ENCODE assay signal across 32 mouse cellular contexts in genomic region chr2:103102595-103102994, GRCm38 (mm10).
"Had no signal": no experiment of that assay in that cellular context is flagged by ENCODE, and none has a peak within 500 bp of the region (broad histone marks: within the 10 kb centered on the region; RNA-seq: fewer than 3 reads in every experiment).

No protein-coding gene starts in this region.

- H3K9me3 ChIP-seq: limb, embryonic 12.5 days; limb, embryonic 13.5 days; limb, embryonic 15.5 days; liver, embryonic 12.5 days; liver, embryonic 13.5 days; liver, embryonic 15.5 days; lung, embryonic 15.5 days; megakaryocyte, embryonic 14.5 days; midbrain, embryonic 10.5 days; midbrain, embryonic 12.5 days; midbrain, embryonic 13.5 days; midbrain, embryonic 15.5 days; neural tube, embryonic 12.5 days had no signal

- H3K36me3 ChIP-seq: limb, embryonic 12.5 days; limb, embryonic 13.5 days; limb, embryonic 15.5 days; liver, embryonic 12.5 days; liver, embryonic 13.5 days; liver, embryonic 15.5 days; lung, embryonic 15.5 days; midbrain, embryonic 10.5 days; midbrain, embryonic 12.5 days; midbrain, embryonic 13.5 days; midbrain, embryonic 15.5 days; neural tube, embryonic 12.5 days had no signal

- H3K9ac ChIP-seq: limb, embryonic 12.5 days; limb, embryonic 13.5 days; limb, embryonic 15.5 days; liver, embryonic 12.5 days; liver, embryonic 13.5 days; liver, embryonic 14.5 days; liver, embryonic 15.5 days; liver, postnatal 0 days; lung, embryonic 14.5 days; lung, embryonic 15.5 days; midbrain, embryonic 12.5 days; midbrain, embryonic 13.5 days; midbrain, embryonic 15.5 days; neural tube, embryonic 12.5 days had no signal

- ATAC-seq: liver, embryonic 12.5 days; liver, postnatal 0 days; lung, postnatal 0 days; midbrain, embryonic 13.5 days; midbrain, embryonic 15.5 days; midbrain, embryonic 16.5 days had no signal

- DNase-seq: left cerebral cortex, postnatal 4 days; liver; liver, embryonic 13.5 days; liver, postnatal 0 days; lung, adult 18-20 months; lung, adult 2 months; lung, embryonic 14.5 days; lung, postnatal 10 days; lung, postnatal 14 days; lung, postnatal 36 days; lung, postnatal 4 days; midbrain, embryonic 14.5 days had no signal

- H3K27me3 ChIP-seq: limb, embryonic 12.5 days; limb, embryonic 13.5 days; limb, embryonic 15.5 days; liver, embryonic 12.5 days; liver, embryonic 13.5 days; liver, embryonic 15.5 days; lung, embryonic 15.5 days; midbrain, embryonic 12.5 days; midbrain, embryonic 13.5 days; midbrain, embryonic 15.5 days; neural tube, embryonic 12.5 days had no signal

- H3K4me2 ChIP-seq: limb, embryonic 12.5 days; limb, embryonic 13.5 days; limb, embryonic 15.5 days; liver, embryonic 11.5 days; liver, embryonic 12.5 days; liver, embryonic 13.5 days; liver, embryonic 15.5 days; lung, embryonic 14.5 days; lung, embryonic 15.5 days; midbrain, embryonic 11.5 days; midbrain, embryonic 12.5 days; midbrain, embryonic 13.5 days; midbrain, embryonic 15.5 days; neural tube, embryonic 12.5 days had no signal

- H3K4me3 ChIP-seq: left cerebral cortex, adult 2 months; limb, embryonic 12.5 days; limb, embryonic 13.5 days; limb, embryonic 15.5 days; liver, embryonic 12.5 days; liver, embryonic 13.5 days; liver, embryonic 15.5 days; lung, embryonic 15.5 days; megakaryocyte, embryonic 14.5 days; midbrain, embryonic 10.5 days; midbrain, embryonic 12.5 days; midbrain, embryonic 13.5 days; midbrain, embryonic 15.5 days; myocyte; neural tube, embryonic 12.5 days had no signal

- H3K27ac ChIP-seq: left cerebral cortex, adult 2 months; limb, embryonic 12.5 days; limb, embryonic 13.5 days; limb, embryonic 15.5 days; liver, embryonic 12.5 days; liver, embryonic 13.5 days; liver, embryonic 14.5 days; liver, embryonic 15.5 days; lung, embryonic 15.5 days; macrophage; midbrain, embryonic 10.5 days; midbrain, embryonic 12.5 days; midbrain, embryonic 13.5 days; midbrain, embryonic 15.5 days; neural tube, embryonic 12.5 days had no signal

- H3K4me1 ChIP-seq: limb, embryonic 12.5 days; limb, embryonic 13.5 days; limb, embryonic 15.5 days; liver, embryonic 12.5 days; liver, embryonic 13.5 days; liver, embryonic 15.5 days; lung, embryonic 15.5 days; megakaryocyte, embryonic 14.5 days; midbrain, embryonic 10.5 days; midbrain, embryonic 12.5 days; midbrain, embryonic 13.5 days; midbrain, embryonic 15.5 days; neural tube, embryonic 12.5 days had no signal
